Mouse (Mus musculus): ENCODE measurements around the gene Nr2c2ap. TPM values are rescaled to one million over a fixed set of nuclear protein-coding genes. Genes with fewer than 3 reads are reported as not detected.

Gene Nr2c2ap
- polyA plus RNA-seq (2014; fragmentation: Nextera tagmentation; extraction: Ambion mirVana): 25.5 and 40.7 TPM in 2 replicates

DNA sequence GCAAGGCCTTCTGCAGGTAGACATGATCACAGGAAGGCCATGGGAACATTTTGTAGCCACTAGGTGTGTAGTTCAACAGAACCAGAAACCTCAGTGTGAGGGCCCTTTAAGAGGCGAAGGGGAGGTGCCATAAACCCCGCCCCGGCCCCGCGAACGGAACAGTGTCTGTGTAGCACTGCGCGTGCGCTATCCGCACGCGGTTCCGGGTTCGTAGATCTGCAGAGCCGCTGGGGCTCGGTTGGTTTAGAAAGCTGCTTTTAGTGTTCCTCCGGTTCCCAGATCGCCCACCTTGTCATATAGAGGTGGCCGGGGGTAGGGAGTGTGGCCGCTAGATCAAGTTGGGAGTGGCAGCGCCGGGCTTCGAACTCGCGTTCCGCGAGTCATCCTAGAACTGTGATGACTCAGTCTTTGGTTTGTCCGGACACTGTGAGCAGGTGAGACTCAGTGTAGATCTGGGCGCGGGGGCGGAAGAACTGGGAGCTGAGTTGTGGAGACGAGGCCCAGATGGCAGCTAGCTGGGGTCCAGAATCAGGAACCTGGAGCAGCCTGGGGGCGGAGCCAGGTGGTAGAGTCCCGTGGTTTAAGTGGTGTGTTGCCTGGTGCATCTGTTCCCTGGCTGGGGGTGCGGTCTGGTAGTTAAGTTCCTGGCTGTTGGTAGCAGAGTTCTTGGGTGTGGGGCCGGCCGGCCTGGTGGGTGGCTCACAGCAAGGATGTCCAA is at the start of gene Nr2c2ap:
Gene Nr2c2ap (plus strand): TSS at position 168 of the 718 bp plus-strand sequence.
- H3K27ac ChIP-seq (ENCODE audit: low read depth, low read length): no peak within 1 kb of the TSS
- WGBS: 1% methylated on average over 37 of the region's 37 CpGs

DNA sequence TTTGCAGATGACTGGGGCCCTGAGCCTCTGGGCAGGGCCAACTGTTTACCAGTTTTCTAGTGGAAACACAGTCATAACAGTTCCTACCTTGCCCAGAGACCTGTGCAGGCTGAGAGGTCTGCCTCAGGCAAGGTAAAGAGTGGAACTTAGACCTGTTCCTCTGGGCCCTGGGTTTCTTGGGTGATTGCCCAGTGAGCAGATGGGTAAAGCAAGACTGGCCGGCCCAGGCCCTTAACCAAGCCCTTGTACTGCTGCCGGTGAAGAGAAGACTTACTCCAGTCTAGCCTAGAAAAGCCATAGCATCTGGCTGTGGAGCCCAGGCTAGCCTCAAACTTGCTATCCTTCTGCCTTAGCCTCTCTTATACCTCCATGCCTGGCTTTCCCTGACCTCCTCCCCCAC is 49.2 kb upstream of the Nr2c2ap start:
- ATAC-seq (ENCODE audit: low FRiP score, low TSS enrichment): no peak
- no peak overlapping the region for H3K9ac ChIP-seq (ENCODE audit: low read depth, low read length)
- no peaks in the 10 kb centered on the region for H3K9me3 ChIP-seq (ENCODE audit: control insufficient read depth, low read length)
- H3K36me3 ChIP-seq (ENCODE audit: control insufficient read depth, insufficient read depth, low read length): no peaks in the 10 kb centered on the region
- no peak overlapping the region for H3K27ac ChIP-seq (ENCODE audit: low read depth, low read length)
- peaks cover 10% of the 10 kb centered on the region; the same call in 1 of the 2 replicates for H3K4me1 ChIP-seq (ENCODE audit: control insufficient read depth, insufficient read depth, low read length)
- no peak overlapping the region for H3K4me2 ChIP-seq (replicated peaks; ENCODE audit: low read depth, low read length)
- H3K27me3 ChIP-seq (ENCODE audit: control insufficient read depth, insufficient read depth, low read length): peaks cover 47% of the 10 kb centered on the region
- no peak overlapping the region for H3K4me3 ChIP-seq (ENCODE audit: low read length)
- WGBS: 88% methylated on average over 2 of the region's 2 CpGs

More for the DNA sequence above, at the start of gene Nr2c2ap:
- Histone ChIP-seq H3K4me1 (ENCODE audit: control insufficient read depth, insufficient read depth, low read length) (0 out of 2 replicates have a peak, but pooled peaks cover 5% of the 10 kb centered on the region), H3K4me2 (replicated peaks; ENCODE audit: low read depth, low read length) (peak within 1 kb of the TSS; percentile 71), H3K9me3 (ENCODE audit: control insufficient read depth, low read length) (no peaks in the 10 kb centered on the region), H3K9ac (ENCODE audit: low read depth, low read length) (peak within 1 kb of the TSS; percentile 74), H3K27me3 (ENCODE audit: control insufficient read depth, insufficient read depth, low read length) (no peaks in the 10 kb centered on the region), H3K36me3 (ENCODE audit: control insufficient read depth, insufficient read depth, low read length) (peaks cover 33% of the 10 kb centered on the region), H3K4me3 (ENCODE audit: low read length) (peak within 1 kb of the TSS; percentile 77)
- peak; percentile 90 for ATAC-seq (ENCODE audit: low FRiP score, low TSS enrichment)

DNA sequence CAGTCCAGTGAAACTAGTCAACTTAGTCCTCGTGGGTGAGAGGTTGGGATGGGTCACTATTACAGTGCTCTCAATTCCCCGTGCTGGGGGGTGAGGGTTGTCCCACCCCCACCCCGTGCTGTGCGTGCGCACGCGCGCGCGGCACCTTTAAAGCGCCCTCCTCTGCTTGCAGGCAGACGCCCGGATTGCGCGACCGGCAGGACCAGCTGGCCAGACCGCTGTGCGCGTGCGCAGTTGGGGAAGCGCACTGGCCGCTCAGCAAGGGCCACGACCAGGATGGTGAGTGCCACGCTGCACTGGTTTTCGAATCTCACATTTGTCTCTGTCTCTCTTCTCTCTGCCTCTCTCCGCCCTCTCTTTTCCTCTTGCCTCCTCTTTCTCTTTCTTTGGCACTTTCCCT is 47.8 kb upstream of the Nr2c2ap start, which contains the start of gene Hapln4:
Gene Hapln4 (plus strand): TSS at position 173 of the 400 bp plus-strand sequence.
- Histone ChIP-seq H3K9ac (ENCODE audit: low read depth, low read length) (no peak within 1 kb of the TSS), H3K36me3 (ENCODE audit: control insufficient read depth, insufficient read depth, low read length) (no peaks in the 10 kb centered on the region), H3K4me3 (ENCODE audit: low read length) (peak within 1 kb of the TSS; percentile 34), H3K4me2 (replicated peaks; ENCODE audit: low read depth, low read length) (peak within 1 kb of the TSS; percentile 49), H3K27me3 (ENCODE audit: control insufficient read depth, insufficient read depth, low read length) (peaks cover 60% of the 10 kb centered on the region), H3K9me3 (ENCODE audit: control insufficient read depth, low read length) (no peaks in the 10 kb centered on the region), H3K4me1 (ENCODE audit: control insufficient read depth, insufficient read depth, low read length) (peaks cover 15% of the 10 kb centered on the region; the same call in 1 of the 2 replicates), H3K27ac (ENCODE audit: low read depth, low read length) (no peak within 1 kb of the TSS)
- WGBS: under 1% methylated on average over 26 of the region's 26 CpGs
- no peak for ATAC-seq (ENCODE audit: low FRiP score, low TSS enrichment)

DNA sequence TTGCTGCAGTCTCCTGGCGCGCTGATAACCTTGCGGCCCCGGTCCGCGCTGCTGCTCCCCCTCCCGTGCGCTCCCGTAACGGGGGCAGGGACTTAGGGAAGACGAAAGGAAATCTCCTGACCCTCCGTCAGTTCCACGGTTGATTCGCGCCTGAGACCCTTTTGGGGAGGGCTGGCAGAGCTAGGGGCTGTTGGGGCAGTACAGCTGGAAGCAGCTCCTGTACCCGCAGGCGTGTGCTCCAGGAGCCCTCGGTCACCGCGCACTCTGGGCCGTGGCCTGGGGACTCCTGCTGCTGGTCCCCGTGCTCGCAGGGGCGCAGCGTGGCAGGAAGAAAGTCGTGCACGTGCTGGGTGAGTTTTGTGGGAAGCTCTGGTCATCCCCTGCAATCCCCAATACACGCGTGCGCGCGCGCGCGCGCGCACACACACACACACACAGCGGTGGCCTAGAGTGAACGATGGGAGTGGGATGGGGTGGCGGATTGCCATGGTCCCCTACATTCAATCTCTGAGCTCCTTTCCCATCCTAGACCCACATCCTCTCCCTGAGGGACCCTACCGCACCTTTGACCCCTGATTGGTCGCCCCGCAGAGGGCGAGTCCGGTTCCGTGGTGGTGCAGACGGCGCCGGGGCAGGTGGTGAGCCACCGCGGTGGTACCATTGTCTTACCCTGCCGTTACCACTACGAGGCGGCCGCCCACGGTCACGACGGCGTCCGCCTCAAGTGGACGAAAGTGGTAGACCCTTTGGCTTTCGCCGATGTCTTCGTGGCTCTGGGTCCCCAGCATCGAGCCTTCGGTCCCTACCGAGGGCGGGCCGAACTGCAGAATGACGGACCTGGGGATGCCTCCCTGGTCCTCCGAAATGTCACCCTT is 46.7 kb upstream of the Nr2c2ap start:
- peak; percentile 11; the same call in 1 of the 2 replicates for ATAC-seq (ENCODE audit: low FRiP score, low TSS enrichment)
- Histone ChIP-seq H3K4me3 (ENCODE audit: low read length) (peak overlapping the region; percentile 34), H3K27me3 (ENCODE audit: control insufficient read depth, insufficient read depth, low read length) (peaks cover 72% of the 10 kb centered on the region), H3K9me3 (ENCODE audit: control insufficient read depth, low read length) (no peaks in the 10 kb centered on the region), H3K4me1 (ENCODE audit: control insufficient read depth, insufficient read depth, low read length) (peaks cover 15% of the 10 kb centered on the region; the same call in 1 of the 2 replicates), H3K36me3 (ENCODE audit: control insufficient read depth, insufficient read depth, low read length) (no peaks in the 10 kb centered on the region), H3K4me2 (replicated peaks; ENCODE audit: low read depth, low read length) (peak overlapping the region; percentile 49), H3K27ac (ENCODE audit: low read depth, low read length) (no peak overlapping the region), H3K9ac (ENCODE audit: low read depth, low read length) (no peak overlapping the region)
- WGBS: 2% methylated on average over 71 of the region's 71 CpGs

DNA sequence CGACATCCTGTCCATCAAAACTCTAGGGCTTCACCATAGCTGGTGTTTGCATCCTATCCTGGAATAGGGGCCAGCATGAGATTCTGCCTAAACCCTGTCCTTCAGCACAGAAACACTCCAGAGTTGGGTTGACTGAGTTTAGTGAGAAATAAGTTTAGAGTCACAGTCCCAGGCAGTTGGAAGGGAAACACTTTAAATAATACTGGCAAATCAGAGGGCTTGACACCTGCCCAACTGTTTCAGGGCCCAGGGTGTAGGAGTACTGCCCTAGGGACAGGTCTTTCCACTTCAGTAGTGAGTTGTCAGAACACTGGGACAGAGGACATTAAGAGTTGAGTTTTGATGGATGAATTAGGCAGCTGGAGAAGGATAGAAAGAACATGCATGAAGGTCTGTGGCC is 45.0 kb upstream of the Nr2c2ap start:
- Histone ChIP-seq H3K4me1 (ENCODE audit: control insufficient read depth, insufficient read depth, low read length) (peaks cover 15% of the 10 kb centered on the region; the same call in 1 of the 2 replicates), H3K27ac (ENCODE audit: low read depth, low read length) (no peak overlapping the region), H3K4me2 (replicated peaks; ENCODE audit: low read depth, low read length) (no peak overlapping the region), H3K4me3 (ENCODE audit: low read length) (no peak overlapping the region), H3K36me3 (ENCODE audit: control insufficient read depth, insufficient read depth, low read length) (no peaks in the 10 kb centered on the region), H3K9me3 (ENCODE audit: control insufficient read depth, low read length) (no peaks in the 10 kb centered on the region), H3K9ac (ENCODE audit: low read depth, low read length) (no peak overlapping the region), H3K27me3 (ENCODE audit: control insufficient read depth, insufficient read depth, low read length) (peaks cover 81% of the 10 kb centered on the region)
- ATAC-seq (ENCODE audit: low FRiP score, low TSS enrichment): no peak
- WGBS: 40% methylated on average over 1 of the region's 1 CpGs

DNA sequence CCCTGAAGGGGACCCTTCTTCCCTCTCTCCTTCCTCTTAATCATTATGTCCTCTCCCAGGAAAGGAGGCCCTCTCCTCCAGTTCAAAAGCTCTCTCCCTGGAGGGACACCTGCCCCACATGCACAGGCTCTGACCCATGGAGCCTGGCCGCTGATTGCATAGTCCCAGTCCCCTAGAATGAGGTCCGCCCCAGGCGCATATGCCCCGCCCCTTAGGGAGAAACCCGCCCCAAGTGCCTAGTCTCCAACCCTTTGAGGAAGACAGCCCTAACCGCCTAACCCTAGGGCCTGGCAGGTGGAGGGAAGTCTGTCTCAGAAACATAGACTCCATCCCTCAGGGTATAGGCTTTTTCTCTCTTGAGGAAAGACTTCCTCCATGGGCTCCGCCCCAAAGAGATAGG is 43.9 kb upstream of the Nr2c2ap start:
- H3K4me2 ChIP-seq (replicated peaks; ENCODE audit: low read depth, low read length): no peak overlapping the region
- H3K27ac ChIP-seq (ENCODE audit: low read depth, low read length): no peak overlapping the region
- H3K9me3 ChIP-seq (ENCODE audit: control insufficient read depth, low read length): no peaks in the 10 kb centered on the region
- H3K4me3 ChIP-seq (ENCODE audit: low read length): no peak overlapping the region
- WGBS: 4% methylated on average over 7 of the region's 7 CpGs
- ATAC-seq (ENCODE audit: low FRiP score, low TSS enrichment): no peak
- no peak overlapping the region for H3K9ac ChIP-seq (ENCODE audit: low read depth, low read length)
- peaks cover 15% of the 10 kb centered on the region; the same call in 1 of the 2 replicates for H3K4me1 ChIP-seq (ENCODE audit: control insufficient read depth, insufficient read depth, low read length)
- peaks cover 86% of the 10 kb centered on the region for H3K27me3 ChIP-seq (ENCODE audit: control insufficient read depth, insufficient read depth, low read length)
- H3K36me3 ChIP-seq (ENCODE audit: control insufficient read depth, insufficient read depth, low read length): no peaks in the 10 kb centered on the region

DNA sequence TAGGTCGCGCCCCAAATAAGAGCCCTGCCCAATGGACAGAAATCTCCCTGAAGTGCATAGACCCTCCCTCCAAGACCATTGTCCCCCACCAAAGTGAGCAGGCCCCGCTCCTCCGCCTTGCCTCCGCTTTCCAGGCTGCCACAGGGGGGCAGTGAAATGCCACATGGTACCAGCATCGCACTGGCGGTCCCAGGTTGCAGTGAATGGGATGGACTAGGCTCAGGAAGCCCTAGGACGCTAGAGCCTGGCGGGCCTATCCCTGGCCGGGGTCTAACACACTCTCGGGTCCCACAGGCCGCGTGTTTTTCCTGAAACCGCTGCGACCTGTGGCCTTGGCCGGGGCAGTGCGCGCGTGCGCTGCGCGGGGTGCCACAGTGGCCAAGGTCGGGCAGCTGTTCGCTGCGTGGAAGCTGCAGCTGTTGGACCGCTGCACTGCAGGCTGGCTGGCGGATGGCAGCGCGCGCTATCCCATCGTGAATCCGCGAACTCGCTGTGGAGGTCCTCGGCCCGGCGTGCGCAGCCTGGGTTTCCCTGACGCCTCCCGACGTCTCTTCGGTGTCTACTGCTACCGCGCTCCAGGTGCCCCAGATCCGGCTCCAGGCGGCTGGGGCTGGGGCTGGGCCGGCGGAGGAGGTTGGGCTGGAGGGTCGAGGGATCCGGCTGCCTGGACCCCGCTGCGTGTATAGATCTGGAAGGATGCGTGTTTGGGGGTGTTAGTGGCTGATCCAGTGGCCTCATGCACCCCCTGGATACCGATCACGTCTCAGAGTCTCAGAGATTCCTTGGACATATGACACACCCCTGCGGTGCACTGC is 43.1 kb upstream of the Nr2c2ap start:
- Histone ChIP-seq H3K4me2 (replicated peaks; ENCODE audit: low read depth, low read length) (peak overlapping the region; percentile 59), H3K36me3 (ENCODE audit: control insufficient read depth, insufficient read depth, low read length) (no peaks in the 10 kb centered on the region), H3K9me3 (ENCODE audit: control insufficient read depth, low read length) (no peaks in the 10 kb centered on the region), H3K4me1 (ENCODE audit: control insufficient read depth, insufficient read depth, low read length) (peaks cover 15% of the 10 kb centered on the region; the same call in 1 of the 2 replicates), H3K27ac (ENCODE audit: low read depth, low read length) (no peak overlapping the region), H3K27me3 (ENCODE audit: control insufficient read depth, insufficient read depth, low read length) (peaks cover 78% of the 10 kb centered on the region), H3K4me3 (ENCODE audit: low read length) (peak overlapping the region; percentile 38), H3K9ac (ENCODE audit: low read depth, low read length) (peak overlapping the region; percentile 31; the same call in 1 of the 2 replicates)
- peak; percentile 60 for ATAC-seq (ENCODE audit: low FRiP score, low TSS enrichment)
- WGBS: 4% methylated on average over 56 of the region's 56 CpGs

DNA sequence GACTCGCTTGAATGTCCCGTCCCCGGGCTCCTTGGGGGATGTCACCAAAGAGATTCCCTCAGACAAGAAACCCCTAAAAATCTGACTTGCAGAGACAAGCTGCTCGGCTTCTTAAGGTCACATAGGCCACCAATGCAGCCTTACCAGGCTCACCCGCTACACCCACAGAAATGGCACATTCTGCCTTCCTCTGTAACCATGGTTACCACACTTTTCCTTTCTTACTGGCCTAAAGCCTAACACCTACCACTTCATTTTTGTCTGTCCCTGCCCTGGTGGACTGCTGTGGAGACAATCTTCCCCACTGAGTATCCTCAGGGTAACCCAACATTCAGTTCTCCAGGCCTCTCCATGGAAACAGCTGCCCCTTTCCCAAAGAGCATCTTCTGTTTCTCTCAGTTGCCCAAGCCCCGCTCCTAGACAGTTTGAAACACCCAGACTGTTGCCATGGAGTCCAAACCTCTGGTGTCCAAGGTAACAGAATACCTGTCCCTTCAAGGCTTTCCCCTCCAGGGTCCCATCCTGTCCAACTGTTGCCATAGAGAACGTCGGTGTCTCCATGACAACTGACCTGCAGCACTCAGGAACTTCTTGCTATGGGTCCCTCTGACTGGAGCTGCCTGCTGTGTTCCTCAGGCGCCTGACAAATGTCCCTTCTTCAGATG is 41.7 kb upstream of the Nr2c2ap start:
- H3K36me3 ChIP-seq (ENCODE audit: control insufficient read depth, insufficient read depth, low read length): no peaks in the 10 kb centered on the region
- peaks cover 7% of the 10 kb centered on the region; the same call in 1 of the 2 replicates for H3K4me1 ChIP-seq (ENCODE audit: control insufficient read depth, insufficient read depth, low read length)
- no peak overlapping the region for H3K4me3 ChIP-seq (ENCODE audit: low read length)
- no peaks in the 10 kb centered on the region for H3K9me3 ChIP-seq (ENCODE audit: control insufficient read depth, low read length)
- no peak overlapping the region for H3K4me2 ChIP-seq (replicated peaks; ENCODE audit: low read depth, low read length)
- WGBS: 71% methylated on average over 9 of the region's 9 CpGs
- no peak overlapping the region for H3K27ac ChIP-seq (ENCODE audit: low read depth, low read length)
- peaks cover 65% of the 10 kb centered on the region for H3K27me3 ChIP-seq (ENCODE audit: control insufficient read depth, insufficient read depth, low read length)
- ATAC-seq (ENCODE audit: low FRiP score, low TSS enrichment): no peak
- H3K9ac ChIP-seq (ENCODE audit: low read depth, low read length): no peak overlapping the region

Measured in kidney, embryonic 14.5 days (tissue).